Mouse (Mus musculus) left cerebral cortex, adult 18-20 months (tissue): ENCODE results near the gene Kdm2b. TPM values are rescaled to one million over a fixed set of nuclear protein-coding genes. Genes with fewer than 3 reads are reported as not detected.
A peak's percentile ranks its signal among the peaks of the same experiment; 100 is the strongest.

Experiments used
- DNase-seq, 2 experiments: peaks; one replicate each; pipeline ENCODE4 v3.0.0; 2021 to 2022; ENCODE audit warnings: low spot score in 2 of 2, mixed read lengths in 1 of 2
- total RNA-seq, 2 experiments: library from RNA; stranded (reverse); gene quantifications; 2 replicates each; pipeline ENCODE4 v1.2.3; 2021

The Kdm2b gene
- total RNA-seq, 2 experiments from 2014 or later: 24.2 to 25.5 TPM

GRCm38 (mm10) chr5:122863053-122863452 lies 126.6 kb downstream of the Kdm2b start:
- no peak for DNase-seq

- DNase-seq: no peak
Observed at GRCm38 (mm10) chr5:122855858-122856257, 133.8 kb downstream of the Kdm2b start.

GRCm38 (mm10) chr5:122852611-122853010 lies 137.0 kb downstream of the Kdm2b start:
- DNase-seq: no peak

DNA sequence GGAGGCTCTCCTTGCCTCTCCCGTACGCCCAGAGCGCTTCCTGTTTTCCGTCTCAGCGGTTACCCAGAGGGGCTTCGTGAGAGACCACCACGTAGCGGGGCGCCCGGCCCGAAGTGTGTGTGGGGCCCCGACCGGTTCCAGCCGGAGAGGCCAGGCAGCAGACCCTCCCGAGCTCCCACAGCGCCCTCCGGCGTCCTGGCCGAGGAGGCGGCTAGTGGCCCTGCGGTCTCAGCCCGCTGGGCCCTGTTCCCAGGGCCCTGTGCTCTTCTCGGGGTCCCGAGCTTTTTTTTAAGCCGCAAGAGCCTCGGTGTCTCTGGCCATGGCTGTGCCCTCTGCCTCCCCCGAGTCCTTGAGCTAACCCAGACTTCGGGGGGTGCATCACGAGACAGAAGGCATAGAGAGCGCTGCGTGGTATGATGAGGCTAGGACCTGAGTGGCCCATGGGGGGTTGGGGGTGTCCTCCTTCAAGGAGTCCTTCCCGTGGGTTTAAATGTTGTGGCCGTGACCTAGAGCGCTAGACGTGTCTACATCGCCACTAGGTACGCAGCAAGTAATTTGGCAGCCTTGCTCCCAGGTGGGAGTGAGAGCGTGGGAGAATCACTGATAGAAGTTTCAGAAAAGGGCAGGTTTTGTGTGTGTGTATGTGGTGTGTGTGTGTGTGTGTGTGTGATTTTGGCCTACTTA lies 139.2 kb downstream of the Kdm2b start:
- DNase-seq: peak; percentile 7 to 32

DNA sequence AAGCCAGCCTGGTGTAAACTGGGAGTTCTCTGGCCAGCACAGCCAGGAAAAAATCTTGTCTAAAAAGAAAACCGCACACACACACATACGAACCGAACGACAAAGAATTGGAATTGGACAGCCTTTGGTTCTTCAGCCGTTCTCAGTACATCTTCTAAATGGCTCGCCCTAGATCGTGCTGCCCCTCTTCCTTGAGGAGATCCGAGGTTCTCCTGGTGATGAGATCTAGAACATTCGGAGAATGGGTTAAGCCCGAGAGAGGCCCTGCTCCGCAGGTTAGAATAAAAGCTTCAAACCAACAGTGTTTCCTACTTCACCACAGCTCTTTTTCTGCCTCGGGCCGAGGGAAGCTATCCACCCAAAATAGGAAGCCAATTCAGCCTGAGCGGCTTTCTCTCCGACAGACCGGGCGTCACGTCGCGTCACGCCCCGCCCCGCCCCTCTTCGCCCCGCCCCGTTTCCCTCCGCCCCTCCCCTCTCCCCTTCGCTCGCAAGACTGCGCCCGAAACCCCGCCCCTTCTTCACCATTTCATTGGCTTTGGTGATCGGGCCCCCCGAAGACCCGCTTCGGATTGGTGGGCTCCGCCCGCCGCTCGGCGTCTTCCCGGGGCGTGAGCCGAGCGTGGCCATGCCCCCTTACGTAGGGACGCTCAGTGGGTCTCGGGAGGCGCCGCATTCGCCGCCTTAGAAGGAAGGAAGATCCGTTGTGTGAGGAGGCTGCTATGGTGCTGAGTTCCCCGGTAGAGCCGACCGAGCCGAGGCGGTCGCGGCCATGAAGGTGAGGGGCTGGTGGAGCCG lies 139.9 kb downstream of the Kdm2b start, which contains the start of gene Rnf34:
Rnf34 (plus strand) TSS at position 528 of the 798 bp plus-strand sequence.
- DNase-seq: peak; percentile 93 to 97

- DNase-seq: no peak
Observed at GRCm38 (mm10) chr5:122843799-122844198, 145.8 kb downstream of the Kdm2b start.

DNA sequence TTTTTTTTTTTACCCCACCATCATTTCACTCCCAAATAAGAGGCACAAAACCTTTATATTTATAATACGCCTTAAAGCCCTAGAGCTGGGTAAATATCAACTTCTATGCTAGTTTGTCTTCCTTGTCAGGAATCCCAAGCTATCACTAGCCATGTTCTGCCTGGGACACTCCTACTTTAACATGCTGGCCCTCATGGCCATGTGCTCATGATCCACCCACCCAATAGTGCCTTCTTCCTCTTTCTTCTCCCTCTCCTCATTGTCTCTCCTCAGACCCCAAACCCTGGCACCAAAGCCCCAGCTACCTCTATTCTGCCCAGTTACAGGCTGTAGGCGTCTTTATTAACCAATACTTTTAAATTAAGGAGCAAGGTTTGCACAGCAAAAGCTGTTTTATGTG lies 148.5 kb downstream of the Kdm2b start:
- DNase-seq: no peak

DNA sequence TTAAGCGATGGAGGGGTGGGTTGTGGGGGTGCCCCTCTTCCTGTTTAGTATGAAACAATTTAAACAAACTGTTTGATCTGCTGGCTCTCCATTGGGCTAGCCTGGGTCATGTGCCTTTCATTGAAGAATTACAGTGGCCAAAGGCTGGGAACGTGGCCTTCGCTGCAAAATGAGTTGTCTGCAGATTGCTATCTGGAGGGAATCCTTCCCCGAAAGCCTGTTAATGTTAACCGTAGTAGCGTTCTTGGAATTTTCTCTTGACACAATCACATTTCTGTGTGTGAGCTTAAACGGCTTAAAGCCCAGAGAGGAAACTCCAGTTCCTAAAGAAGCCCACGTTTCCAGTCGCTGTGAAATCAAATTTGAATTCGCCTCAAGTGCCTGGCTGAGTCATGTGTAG lies 156.6 kb downstream of the Kdm2b start:
- no peak for DNase-seq

GRCm38 (mm10) chr5:122832536-122832935 lies 157.1 kb downstream of the Kdm2b start:
- no peak for DNase-seq

DNA sequence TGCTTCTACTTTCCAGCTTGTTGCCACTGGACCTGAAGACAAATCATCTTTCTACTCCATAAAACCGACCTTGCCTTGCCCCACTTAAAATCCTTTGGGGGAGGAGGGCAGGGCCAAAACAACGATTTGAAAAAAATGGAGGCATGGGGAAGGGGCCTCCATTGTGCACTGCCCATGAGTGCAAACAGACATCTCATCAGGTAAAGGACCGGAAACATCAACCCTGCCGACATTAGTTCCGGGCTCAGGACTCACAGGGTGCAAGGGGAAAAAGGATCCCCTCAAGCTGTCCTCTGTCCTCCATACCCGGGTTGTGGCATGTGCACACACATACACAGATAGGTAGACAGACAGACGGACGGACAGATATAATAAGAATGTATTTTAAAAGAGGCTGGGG lies 164.5 kb downstream of the Kdm2b start:
- DNase-seq: no peak

GRCm38 (mm10) chr5:122824450-122824849 lies 165.2 kb downstream of the Kdm2b start:
- no peak for DNase-seq

GRCm38 (mm10) chr5:122823976-122824375 lies 165.6 kb downstream of the Kdm2b start:
- DNase-seq: no peak

DNA sequence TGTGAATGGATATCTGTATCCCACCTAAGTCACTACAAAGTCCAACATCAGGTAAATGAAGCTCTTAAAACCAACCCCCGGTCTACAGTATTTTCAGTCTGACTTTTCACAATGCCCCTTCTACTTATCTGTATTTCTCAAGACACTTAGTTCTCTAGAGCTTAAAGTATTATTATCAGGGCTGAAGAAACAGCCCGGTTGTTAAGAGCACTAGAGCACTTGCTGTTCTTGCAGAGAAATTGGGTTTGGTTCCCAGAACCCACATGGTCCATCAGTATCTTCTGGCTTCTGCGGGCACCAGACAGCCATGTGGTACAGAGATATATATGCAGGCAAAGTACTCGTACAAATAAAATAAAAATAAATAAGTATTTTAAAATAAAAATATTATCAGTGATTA lies 167.2 kb downstream of the Kdm2b start:
- DNase-seq: no peak

DNA sequence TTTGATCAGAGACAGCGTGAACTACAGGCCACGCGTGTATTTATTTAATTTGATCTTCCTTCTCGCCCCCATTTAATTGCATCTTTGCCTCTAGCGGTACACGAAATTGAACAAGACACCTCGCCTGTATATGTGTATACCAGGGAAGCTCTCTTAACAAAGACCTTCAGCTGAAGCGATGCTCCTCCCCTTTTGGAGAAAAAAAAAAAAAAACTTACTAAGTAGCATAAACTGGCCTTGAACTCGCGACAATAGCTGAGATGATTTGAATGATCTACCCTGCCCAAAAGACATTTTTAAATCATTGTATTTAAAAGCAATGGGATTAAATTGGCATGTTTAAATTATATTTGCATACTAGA lies 168.1 kb downstream of the Kdm2b start:
- no peak for DNase-seq

DNA sequence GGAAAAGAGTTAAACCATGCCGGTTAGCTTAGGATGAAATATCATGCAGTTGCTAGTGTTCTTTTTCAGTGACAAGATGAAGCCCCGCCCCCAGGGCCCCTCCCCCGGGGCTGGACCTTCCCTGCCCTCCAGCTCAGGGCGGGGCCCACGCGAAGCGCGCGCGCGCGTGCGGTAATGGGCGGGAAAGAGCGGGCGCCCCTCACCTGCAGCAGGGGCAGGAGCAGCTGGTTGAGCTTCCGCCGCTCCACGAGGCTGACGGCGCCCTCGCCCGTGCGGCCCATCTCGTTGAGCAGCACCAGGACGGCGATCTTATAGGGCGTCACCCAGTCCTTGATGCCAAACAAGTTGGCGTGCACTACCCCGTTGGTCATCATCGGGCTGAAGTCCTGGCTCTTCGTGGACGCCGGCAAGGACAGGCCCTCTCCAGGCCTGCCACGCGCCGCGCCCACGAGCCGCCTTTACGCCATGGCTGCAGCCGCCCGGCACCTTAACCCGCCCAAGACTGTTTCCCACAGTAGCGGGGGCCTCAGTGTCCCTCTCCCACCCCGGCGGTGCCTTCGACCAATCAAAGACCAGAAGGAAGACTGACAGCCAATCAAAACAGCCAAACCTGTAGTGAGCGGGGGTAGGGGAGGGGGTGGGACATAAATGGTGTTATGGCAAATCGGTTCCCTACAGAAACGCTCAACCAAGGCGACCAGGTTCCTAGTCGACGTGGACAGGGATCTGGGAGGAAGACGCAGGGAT lies 168.7 kb downstream of the Kdm2b start, which contains the start of gene Anapc5:
Anapc5 (minus strand) TSS at position 563 of the 747 bp plus-strand sequence.
- DNase-seq: peak; percentile 80 to 90

Other genes starting within 250 kb of the Kdm2b start
- 100 to 1,000 TPM; 192 to 206 TPM for gene Camkk2, start 210.4 kb downstream of the Kdm2b start, total RNA-seq
- 100 to 1,000 TPM; 212 to 231 TPM for gene Anapc5, start 168.5 kb downstream of the Kdm2b start, total RNA-seq
- 10 to 100 TPM; 51.9 to 53.3 TPM for gene Rnf34, start 139.8 kb downstream of the Kdm2b start, total RNA-seq
- gene Orai1, start 25.3 kb upstream of the Kdm2b start, total RNA-seq: 1 to 10 TPM; 8.8 to 10.0 TPM
- gene Morn3, start 57.2 kb upstream of the Kdm2b start, total RNA-seq: under 1 TPM in 1 of 2 experiments, not detected in 1; 0.40 TPM
- 10 to 100 TPM; 13.2 to 13.8 TPM for gene Tmem120b, start 78.6 kb upstream of the Kdm2b start, total RNA-seq
- 10 to 100 TPM; 50.5 to 51.0 TPM for gene Rhof, start 142.9 kb upstream of the Kdm2b start, total RNA-seq
- gene Setd1b, start 152.4 kb upstream of the Kdm2b start, total RNA-seq: 10 to 100 TPM; 34.0 to 34.5 TPM
- gene Psmd9, start 179.6 kb upstream of the Kdm2b start, total RNA-seq: 10 to 100 TPM; 23.1 to 28.3 TPM
- gene Hpd, start 192.9 kb upstream of the Kdm2b start, total RNA-seq: under 1 TPM in 1 of 2 experiments, not detected in 1; 0.37 TPM